Mouse (Mus musculus): ENCODE results near the gene Miip. TPM values are rescaled to one million over a fixed set of nuclear protein-coding genes. Genes with fewer than 3 reads are reported as not detected.

Gene Miip
- total RNA-seq, 1 experiment from 2014 or later = 19.4 TPM

Other genes starting within 250 kb of the Miip start
- gene Zfp979, start 226.3 kb downstream of the Miip start, total RNA-seq (2021) = 3.1 and 4.7 TPM in 2 replicates
- gene Zfp534, start 166.3 kb downstream of the Miip start, total RNA-seq (2021) = 0.22 and 0.49 TPM in 2 replicates
- gene Zfp984, start 59.0 kb downstream of the Miip start, total RNA-seq (2021) = 4.6 and 5.9 TPM in 2 replicates
- 21.0 and 28.2 TPM in 2 replicates for gene Zfp933, start 20.4 kb downstream of the Miip start, total RNA-seq (2021)
- gene Fv1, start 163 bp upstream of the Miip start, total RNA-seq (2021) = 7.8 and 9.2 TPM in 2 replicates
- 191 and 207 TPM in 2 replicates for gene Mfn2, start 35.9 kb upstream of the Miip start, total RNA-seq (2021)
- 43.7 and 44.2 TPM in 2 replicates for gene Plod1, start 68.0 kb upstream of the Miip start, total RNA-seq (2021)
- 43.4 and 44.0 TPM in 2 replicates for gene 2510039O18Rik, start 72.1 kb upstream of the Miip start, total RNA-seq (2021)
- gene Nppb, start 117.0 kb upstream of the Miip start, total RNA-seq (2021) = not detected in 2 replicates
- gene Nppa, start 131.9 kb upstream of the Miip start, total RNA-seq (2021) = not detected in 2 replicates
- gene Clcn6, start 170.0 kb upstream of the Miip start, total RNA-seq (2021) = 9.7 and 12.0 TPM in 2 replicates
- gene Mthfr, start 170.3 kb upstream of the Miip start, total RNA-seq (2021) = 42.6 and 46.6 TPM in 2 replicates
- 45.1 and 45.2 TPM in 2 replicates for gene Agtrap, start 219.2 kb upstream of the Miip start, total RNA-seq (2021)

All from adrenal gland, postnatal 14 days (tissue).